Mouse (Mus musculus) layer of hippocampus, postnatal 36 days (tissue): ENCODE results near the gene Lrrc4c. TPM values are rescaled to one million over a fixed set of nuclear protein-coding genes. Genes with fewer than 3 reads are reported as not detected.
A peak's percentile ranks its signal among the peaks of the same experiment; 100 is the strongest.

Source experiments
- DNase-seq, 2 experiments: peaks; one replicate each; pipeline ENCODE4 v3.0.0; 2022
- total RNA-seq, 2 experiments: library from RNA; stranded (reverse); gene quantifications; 2 replicates each; pipeline ENCODE4 v1.2.3; 2021

Lrrc4c gene
- total RNA-seq, 2 experiments from 2014 or later = 65.4 to 67.4 TPM

DNA sequence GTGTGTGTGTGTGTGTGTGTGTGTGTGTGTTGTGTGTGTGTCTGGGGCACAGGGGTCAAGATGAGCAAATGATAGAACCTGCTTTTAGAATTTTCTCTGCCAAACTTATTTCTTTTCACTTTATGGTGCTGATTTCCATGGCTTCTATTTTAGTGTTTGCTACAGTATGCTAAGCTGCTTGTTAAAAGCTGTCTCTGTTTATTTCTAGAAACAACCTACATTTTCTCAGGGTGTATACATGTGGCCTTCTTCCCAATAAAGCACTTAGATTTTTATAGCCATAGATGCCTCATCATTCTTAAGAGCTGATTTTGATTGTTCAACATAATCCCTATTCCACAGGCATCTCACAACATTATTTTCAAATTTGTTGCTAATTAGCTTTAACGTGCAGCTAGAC, 229.2 kb downstream of the Lrrc4c start:
- DNase-seq = no peak

DNA sequence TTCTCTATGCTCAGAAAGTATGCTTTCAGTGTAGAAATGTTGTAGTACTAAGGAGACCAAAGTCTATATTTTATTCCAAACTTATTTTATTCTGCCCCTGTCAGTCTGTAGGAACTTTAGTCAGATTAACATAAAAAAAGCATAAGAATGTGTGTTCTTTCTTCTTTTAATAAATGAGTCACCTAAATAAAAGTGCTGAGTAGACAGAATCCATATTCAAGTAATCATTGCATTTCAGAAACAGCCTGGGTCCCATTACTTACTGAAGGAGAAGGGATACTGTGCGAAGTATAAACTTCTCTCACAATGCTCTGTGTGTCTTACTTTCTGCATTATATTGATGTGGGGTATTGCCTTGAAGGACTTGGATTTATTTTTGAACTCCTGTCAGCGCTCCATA, 255.8 kb downstream of the Lrrc4c start:
- no peak for DNase-seq

DNA sequence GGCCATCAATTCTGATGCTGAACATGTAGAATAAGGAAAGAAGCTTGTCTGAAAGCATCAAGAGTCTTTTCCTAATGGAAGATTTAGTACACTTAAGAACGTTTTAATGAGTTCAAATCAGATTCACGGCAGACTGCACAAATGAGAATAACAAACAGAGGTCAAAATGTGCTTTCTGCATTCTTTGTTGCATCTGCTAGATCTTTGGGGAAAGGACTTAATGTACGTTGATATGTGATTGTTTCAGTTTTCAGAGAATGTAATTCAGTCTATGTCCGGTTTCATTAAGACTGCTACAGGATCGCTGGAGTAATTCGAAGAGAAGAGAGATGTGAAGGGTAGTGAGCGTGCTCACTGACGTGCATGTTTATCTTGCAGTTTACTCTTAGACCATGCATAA, 259.7 kb downstream of the Lrrc4c start:
- no peak for DNase-seq

DNA sequence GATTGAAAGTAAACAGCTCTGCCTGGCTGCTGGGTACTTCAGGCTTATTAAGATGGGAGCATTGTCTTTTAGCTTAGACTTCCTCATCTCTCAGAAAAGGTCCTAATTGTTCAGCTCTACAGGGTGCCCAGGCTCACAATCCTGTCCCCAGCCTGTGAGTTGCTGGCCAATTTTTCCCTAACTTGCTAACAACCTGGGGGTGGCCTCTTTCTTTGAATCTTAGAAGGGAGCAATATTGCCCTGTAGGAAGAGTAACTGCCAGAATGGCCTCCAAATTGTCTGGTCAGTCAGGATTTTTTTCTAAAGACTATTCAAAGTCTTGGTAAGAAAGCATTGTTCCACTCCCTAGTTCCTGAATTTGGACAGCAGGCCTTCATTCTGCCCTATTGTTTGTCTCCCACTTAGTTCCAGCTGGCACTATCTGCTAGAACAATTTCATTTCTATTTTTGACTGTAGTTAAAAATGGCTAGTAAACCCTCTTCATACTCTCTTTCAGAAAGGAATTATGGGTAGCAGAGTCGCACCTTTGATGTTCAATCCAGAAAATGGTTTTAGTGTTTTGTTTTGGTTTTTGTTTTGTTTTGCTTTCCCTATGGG, 262.3 kb downstream of the Lrrc4c start:
- DNase-seq = no peak

DNA sequence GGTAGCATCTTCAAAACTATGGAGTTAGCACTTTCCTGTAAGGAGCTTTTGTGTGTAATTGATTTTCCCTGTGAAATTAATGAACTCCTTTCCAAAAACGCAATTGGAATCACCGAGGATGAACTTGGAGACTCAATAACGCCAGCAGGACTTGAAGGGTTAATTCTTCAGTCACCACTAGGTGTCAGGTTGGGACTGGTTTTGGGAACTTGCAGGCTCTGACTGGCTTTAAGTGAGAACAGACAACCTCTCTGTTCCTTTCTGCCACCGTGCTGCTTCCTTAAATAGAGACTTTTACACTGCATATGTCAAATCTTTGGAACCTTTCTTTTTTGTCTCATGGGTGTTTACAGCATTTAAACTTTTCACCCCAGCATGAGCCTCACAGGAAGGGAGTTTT, 267.7 kb downstream of the Lrrc4c start:
- peak; percentile 32 to 53 for DNase-seq

DNA sequence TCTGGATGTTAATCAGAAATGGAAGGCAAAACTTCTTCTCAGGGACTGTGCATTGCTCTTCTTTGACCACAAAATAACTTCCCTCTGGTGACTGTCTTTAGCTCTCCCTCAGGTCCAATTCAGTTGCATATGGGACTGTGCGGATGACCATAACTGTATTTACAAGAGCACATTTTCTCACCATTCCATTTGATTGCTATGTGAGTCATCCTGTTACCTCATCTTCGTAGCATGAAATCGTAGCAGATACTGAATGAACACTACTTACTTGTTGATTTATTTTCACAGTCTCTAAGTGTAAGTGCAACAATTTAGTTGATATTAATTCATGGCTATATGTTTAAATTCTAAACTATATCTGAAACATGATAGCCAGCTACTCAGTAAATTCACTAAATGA, 286.8 kb downstream of the Lrrc4c start:
- DNase-seq = no peak

DNA sequence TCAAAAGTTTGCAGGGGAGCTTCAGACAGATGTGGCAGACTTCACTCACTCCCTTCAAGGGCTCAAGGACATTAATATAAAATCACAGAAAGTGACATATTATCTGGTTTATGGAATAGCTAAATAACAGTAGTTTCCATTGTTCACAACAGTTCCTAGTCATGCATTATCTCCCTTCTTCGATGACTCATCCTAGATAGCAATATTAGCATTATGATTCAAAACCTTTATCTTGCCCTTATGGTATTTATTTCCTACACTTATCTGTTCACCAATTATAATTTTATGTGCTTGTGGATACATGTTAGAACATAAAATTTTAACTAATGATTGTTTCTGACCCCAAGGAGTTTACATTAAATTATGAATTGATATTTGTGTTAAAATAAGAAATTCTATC, 296.2 kb downstream of the Lrrc4c start:
- DNase-seq = no peak

DNA sequence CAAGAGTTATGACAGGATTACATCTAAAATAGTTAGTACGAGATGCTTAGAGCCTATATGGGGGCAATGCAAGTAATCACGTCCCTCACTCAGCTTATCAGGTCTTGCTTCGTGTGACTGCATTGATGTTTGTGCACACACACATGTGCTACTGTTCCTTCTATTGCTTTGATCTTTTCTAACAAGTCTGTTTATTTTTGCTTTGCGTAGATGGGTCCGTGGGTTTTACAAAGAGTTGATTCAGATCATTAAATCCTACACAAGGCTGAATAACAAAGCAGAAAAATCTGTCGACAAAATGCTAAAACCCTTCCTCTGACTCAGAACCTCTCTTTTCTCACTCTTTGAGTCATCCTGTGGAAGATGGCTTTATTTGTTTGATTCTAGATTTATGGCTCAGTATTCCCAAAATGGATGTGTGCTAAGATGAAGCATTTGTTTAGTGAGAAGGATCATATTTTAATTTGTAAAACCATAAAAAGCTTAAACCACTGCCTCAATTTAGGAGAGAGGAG, 300.8 kb downstream of the Lrrc4c start:
- DNase-seq = peak in 1 of 2 experiments; percentile 19

DNA sequence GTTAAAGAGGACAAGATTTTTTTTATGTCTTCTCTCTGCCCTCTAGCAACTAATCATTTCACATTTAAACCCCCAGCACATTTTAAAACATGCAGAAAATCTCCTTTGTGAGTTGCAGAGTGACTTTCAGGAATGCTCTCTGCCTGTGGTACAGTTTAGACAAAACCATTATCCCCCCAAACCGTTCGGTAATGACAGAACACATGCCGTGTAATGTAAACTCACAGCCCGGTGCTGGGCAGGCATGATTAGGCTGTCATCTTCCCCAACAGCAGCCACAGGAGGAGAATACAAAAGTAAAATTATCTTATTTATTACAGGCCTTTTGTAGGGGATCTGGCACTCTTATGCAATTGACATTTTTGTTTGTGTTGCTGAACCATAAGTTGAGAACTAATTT, 349.1 kb downstream of the Lrrc4c start:
- DNase-seq = no peak

DNA sequence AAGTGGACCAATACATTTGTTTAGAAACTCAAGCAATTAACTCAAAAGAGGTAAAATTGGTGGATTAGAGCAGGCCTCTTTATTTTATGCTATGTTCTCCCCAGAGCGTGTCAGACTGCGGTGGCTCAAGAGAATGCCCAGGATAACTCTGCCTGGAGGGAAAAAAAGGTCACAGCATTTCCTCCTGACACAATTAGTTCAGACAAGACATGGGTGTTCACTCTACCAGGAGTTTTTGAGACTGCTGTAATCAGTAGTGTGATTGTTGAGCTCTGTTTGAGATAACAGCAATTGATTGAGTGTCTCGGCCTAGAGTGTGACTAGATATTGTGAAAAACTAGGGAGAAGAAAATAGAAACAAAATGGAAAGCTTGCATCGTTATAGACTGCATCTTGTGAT, 363.8 kb downstream of the Lrrc4c start:
- DNase-seq = no peak

DNA sequence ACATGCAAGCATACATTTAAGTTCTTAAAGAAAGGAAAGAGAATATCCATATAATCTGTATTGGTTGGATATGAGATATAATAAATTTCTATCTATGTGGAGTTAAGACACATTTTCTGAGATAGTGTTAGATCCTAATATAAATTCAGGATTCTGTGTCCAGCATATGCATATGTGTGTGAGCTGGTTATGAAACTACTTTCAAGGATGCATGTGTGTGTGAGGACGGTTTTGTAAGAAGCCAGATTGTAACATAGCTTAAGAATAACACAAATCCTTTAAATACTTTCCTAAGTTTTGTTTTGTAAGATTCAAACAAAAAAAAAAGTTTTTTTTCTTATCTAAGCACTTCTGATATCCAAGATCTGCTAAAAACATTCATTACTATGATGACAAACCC, 367.4 kb downstream of the Lrrc4c start:
- DNase-seq = no peak

DNA sequence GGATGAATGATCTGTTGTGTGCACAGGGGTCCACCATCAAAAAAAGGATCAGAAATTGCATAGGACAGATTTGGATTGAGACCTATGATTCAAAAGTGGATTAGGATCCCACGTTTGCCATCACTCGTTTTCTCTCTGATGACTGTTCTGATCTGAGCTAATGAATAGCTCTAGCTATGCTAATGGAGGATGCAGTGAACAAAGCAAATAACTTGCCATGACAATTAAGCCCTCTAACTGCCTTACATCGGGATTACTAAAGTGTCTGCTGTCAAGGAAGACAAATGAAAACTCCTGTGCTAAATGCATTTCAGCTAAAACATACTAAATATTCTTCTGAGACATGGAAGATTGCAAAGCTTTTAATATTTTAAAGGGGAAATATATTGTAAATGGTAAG, 387.0 kb downstream of the Lrrc4c start:
- no peak for DNase-seq

DNA sequence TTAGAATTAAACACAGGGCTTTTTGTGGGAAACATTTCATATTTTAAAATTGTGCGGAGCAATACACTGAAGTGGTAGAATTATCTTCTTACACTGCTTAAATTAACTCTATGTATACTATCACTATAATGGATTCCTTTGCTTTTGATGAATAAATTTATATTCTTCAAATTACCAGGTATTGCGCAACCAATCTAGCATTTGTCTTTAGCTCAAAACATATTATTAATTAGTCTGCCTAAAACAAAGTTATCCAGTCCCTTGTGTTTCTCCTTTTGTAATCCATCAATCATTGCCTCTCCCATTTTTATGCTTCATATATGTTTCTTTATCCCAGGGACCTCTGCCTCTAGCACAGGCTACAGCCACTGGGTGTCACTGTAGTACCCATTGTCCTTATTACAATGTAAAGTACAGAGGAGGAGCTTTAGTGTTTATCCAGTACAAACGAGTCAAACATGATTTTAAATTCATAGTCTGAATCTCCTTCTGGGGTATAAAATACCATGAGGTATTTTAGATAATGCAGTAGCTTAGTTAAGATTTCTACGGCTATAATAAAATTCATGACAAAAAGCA, 389.9 kb downstream of the Lrrc4c start:
- DNase-seq = no peak

DNA sequence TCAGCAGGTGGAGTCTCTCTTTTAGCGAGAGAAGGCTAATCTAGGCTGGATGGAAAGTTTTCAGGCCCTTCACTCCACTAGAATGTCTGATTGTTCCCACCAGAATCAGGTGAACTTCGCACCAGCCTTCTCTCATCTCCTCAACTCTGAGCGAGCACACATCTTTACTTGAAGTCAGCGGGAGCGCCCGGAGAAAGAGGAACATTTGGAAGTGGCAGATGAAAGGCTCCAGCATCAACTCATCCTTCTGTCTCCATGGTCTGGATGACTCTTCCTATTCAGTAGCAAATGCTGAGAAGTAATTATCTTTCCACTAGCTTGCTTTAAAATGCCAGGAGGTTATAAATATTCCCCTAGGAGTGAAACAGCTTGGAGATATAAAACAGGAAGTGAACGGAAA, 396.6 kb downstream of the Lrrc4c start:
- DNase-seq = peak; percentile 13 to 18

DNA sequence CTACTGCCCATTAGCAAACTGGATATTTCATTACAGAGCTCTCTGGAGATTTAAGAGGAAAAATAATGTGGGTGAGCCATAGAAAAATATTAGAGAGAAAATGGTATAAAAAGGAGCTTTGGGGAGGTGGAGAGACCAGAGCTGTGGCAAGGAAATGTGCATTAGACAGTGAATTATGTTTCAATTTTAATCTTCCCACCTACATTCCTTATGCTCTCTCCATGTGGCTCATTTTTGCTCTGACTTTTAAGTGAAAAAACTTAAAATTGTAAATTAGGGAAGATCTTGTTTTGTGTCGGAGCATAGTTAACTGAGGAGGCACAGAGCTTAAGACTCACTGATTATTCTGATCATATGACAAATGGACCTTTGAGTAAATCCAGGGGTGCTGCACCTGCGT, 399.4 kb downstream of the Lrrc4c start:
- DNase-seq = no peak

DNA sequence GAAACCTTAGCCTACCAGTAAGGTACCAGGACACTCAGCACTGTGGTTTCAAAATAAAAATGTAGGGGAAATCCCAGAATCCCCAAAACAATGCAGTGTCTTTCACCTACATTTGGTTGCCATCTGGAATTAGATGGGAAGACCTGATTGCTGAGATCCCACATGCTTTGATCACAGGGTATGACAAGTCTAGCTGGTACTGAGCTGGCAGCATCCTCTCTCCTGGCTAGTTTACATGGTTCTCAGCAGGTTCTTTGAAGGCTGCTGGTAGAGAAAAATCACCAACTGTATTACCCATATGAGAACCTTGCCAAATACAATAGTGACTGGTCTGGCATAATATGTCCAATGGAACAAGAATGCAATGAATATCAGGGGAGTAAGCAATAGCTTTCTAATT, 405.4 kb downstream of the Lrrc4c start:
- DNase-seq = no peak

DNA sequence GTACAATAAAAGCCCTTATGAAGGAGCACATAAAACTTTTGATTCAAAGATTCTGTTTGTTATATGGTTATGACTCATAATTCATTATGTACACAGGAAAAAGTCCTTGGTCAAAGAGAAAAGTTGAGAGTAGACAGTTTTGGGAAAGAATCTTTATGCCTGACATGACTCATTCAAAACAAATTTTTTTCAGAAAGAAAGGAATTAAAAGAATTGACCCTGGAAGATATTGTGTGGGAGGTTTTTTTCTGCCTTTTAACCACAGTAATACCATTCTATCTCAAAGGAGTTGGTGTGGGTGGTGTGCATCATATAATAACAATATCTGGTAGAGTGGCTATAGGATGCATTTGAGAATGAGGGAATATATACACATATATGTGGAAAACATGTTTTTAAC, 418.1 kb downstream of the Lrrc4c start:
- no peak for DNase-seq

DNA sequence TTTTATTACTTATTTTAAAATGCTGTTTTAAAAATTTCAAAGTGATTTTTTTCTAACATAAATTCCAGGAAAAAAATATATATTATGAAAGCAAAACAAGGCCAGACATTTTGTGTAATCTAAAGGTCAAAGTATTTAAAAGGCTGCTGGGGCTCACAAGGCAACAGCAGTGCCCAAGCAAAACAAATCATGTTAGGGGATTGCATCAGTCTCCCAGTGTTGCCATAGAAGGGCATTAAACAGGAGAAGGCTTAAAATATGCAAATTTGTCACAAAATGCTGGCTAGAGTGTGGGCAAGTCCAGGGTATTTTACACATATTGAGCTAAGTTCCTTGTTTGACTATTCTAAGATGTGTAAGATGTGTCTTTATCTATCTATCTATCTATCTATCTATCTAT, 437.1 kb downstream of the Lrrc4c start:
- DNase-seq = no peak

DNA sequence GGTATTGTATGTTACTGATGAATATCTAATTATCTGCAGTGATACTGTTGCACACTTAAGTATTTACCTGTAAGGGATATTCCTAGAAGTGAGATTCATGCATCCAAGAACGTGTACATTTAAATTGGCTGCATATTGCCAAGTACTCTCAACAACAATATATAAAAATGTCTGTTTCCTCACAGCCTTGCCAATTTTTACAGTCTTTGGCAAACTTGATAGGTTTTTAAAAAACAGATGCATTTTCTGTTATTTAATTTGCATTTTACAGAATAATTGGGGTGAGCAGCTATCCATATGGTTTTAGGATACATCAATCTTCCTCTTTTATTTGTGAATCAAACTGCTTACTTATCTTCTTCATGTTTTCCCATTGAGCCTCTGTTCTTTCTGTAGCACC, 439.7 kb downstream of the Lrrc4c start:
- no peak for DNase-seq

DNA sequence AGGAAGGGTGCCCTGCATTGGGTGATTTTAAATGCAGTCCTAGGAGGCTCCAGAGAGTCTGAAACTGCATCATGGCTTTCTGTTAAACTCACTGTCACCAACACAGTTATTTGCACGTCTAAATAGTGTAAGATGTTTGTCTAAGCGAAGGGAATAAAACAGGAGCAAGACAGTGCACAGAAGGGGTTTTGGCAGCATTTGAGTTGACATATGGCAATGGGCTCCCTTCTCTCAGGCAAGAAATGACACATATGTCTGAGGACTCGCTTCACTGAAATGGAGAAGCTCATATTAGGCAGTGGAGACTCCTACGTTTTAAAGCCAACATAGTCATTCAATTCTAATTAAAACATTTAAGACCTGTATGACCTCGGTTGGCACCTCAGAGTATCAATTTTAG, 445.6 kb downstream of the Lrrc4c start:
- peak; percentile 27 to 29 for DNase-seq

DNA sequence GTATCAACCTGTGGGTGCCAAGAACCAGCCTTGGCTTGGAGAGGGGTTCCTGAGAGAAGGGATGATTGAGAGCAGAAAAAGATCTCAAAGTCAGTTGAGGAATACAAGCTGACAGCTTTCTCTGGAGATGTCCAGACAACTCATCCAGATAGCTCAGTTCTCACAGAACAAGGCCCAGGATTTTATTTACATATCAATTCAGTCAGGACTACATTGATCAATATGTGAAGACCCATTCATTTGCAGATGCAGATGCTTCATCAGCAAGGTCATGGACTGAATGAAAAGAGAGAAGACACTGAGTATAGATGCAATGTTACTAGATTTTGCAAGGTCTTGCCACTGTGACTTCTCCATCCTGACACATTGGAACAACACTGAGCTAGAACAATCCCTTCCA, 457.4 kb downstream of the Lrrc4c start:
- no peak for DNase-seq

DNA sequence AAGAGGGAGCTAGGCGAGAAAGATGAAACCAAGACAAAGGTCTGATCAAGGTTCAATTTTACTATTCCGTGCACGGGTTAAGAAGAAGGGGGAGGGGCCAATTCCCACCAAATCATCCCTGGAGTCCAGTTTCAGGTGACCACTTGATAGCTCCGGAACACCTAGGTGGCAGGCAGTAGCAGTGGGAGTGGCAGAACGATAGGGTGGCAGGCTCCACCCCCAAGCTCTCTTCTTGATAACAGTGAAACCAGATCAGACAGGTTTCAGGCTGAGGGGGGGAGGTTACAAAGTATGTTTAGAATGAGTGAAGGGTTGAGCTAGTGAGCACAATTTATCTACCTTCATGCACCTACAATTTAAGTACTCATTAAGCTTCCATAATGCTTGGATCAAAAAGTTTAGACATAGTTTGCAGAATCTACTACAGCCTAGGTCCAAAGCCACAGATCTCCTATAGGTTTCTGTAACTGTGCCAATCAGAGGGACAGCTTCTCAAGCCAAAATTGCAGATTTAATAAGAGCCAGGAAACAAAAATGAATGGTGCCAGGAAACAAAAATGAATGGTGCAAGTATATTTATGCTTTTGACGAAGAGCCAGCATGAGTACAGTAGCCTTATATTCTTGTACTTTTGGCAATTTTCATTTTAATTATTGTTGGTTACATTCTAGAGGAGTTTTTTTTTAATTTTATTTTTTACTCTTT, 478.9 kb downstream of the Lrrc4c start:
- DNase-seq = no peak

DNA sequence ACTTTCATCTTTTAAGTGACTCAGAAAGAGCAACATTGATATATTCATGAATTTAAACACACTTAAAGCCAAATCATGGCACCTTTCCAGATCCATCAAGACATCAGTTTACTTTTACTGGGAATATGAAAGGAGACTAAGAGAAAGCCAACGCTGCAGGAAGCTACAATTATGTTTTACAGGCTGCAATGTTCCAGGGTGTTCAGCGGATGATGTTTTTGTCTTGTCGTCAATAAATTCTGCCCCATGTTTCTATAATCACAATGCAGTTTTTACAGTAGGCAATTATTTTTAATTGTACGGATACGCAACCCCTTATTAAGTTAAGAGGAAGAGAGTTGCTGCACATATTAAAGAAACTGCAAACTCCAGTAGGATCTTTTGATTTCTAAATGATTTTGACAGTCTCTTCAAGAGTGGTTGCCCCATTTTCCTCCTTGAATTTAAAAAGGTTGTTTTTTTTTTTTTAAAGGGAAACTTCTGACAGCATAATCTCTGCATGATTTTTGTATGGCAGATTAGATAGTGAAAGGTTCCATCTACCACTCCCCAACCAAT, 532.9 kb downstream of the Lrrc4c start:
- DNase-seq = no peak

DNA sequence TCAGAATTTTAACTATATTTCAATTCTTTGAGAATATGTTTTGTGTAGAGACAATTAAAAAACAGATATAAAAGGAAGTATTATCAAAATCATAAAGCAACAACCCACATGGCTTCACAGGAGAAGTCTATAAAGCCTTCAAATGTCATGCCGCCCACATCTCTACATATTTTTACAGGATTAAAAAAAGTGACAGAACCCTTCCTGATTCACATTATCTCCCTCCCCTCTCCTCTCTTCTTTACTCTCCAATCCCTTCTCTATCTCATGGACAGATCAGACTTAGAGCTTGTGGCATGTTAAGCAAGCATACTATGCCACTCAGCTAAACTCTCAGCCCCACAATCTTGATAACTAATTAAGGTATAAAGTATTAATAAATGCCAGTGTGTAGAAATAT, 535.8 kb downstream of the Lrrc4c start:
- no peak for DNase-seq
